Mouse (Mus musculus) heart, embryonic 14.5 days (tissue): ENCODE results near the gene Aldh1l1. TPM values are rescaled to one million over a fixed set of nuclear protein-coding genes. Genes with fewer than 3 reads are reported as not detected.
A peak's percentile ranks its signal among the peaks of the same experiment; 100 is the strongest.

Source experiments
- ATAC-seq: fragments of 200-750 bp; cut with Nextera tagmentation; 2 replicates; pipeline ENCODE4 v1.8.0; 2017; ENCODE audit warnings: low read depth, moderate TSS enrichment; ENCODE audit not compliant: insufficient number of reproducible peaks, insufficient read depth, low FRiP score
- H3K27ac ChIP-seq, 2 experiments: fragments of 200-500 bp in 1 of 2; fragments of 300-500 bp in 1 of 2; sonication (generic) in 1 of 2; replicated peaks in 1 of 2; 2 replicates each; pipeline ENCODE4 v1.5.1; 2012 to 2014; ENCODE audit warnings: low read depth in 2 of 2, low read length in 2 of 2, control low read depth in 1 of 2, mild to moderate bottlenecking in 1 of 2, mixed read lengths in 1 of 2; ENCODE audit not compliant: control insufficient read depth in 1 of 2, insufficient read depth in 1 of 2
- H3K27me3 ChIP-seq: fragments of 300-500 bp; sonication (generic); 2 replicates; pipeline ENCODE4 v1.6.1; 2014; ENCODE audit warnings: mild to moderate bottlenecking, low read length, control low read depth; ENCODE audit not compliant: control insufficient read depth, insufficient read depth
- H3K36me3 ChIP-seq: fragments of 300-500 bp; sonication (generic); 2 replicates; pipeline ENCODE4 v1.6.1; 2014; ENCODE audit warnings: mild to moderate bottlenecking, control low read depth, low read length, mixed read lengths; ENCODE audit not compliant: control insufficient read depth, insufficient read depth
- H3K4me1 ChIP-seq, 2 experiments: fragments of 200-500 bp in 1 of 2; fragments of 300-500 bp in 1 of 2; sonication (generic) in 1 of 2; 2 replicates each; pipeline ENCODE4 v1.6.1; 2012 to 2014; ENCODE audit warnings: low read length in 2 of 2, control low read depth in 1 of 2, mixed read lengths in 1 of 2; ENCODE audit not compliant: control insufficient read depth in 2 of 2, insufficient read depth in 2 of 2
- H3K4me2 ChIP-seq: fragments of 300-500 bp; sonication (generic); 2 replicates; pipeline ENCODE4 v1.6.1; 2014; ENCODE audit warnings: mild to moderate bottlenecking, low read length
- H3K4me3 ChIP-seq, 2 experiments: fragments of 200-500 bp in 1 of 2; fragments of 300-500 bp in 1 of 2; sonication (generic) in 1 of 2; 2 replicates each; pipeline ENCODE4 v1.5.1; 2012 to 2014; ENCODE audit warnings: low read length in 2 of 2, mild to moderate bottlenecking in 2 of 2, control low read depth in 1 of 2, low read depth in 1 of 2, moderate library complexity in 1 of 2; ENCODE audit not compliant: control insufficient read depth in 1 of 2, insufficient read depth in 1 of 2
- H3K9ac ChIP-seq: fragments of 300-500 bp; sonication (generic); 2 replicates; pipeline ENCODE4 v1.6.1; 2014; ENCODE audit warnings: mild to moderate bottlenecking, low read length
- H3K9me3 ChIP-seq: fragments of 300-500 bp; sonication (generic); 2 replicates; pipeline ENCODE4 v1.6.1; 2016; ENCODE audit warnings: low read length, control low read depth; ENCODE audit not compliant: control insufficient read depth
- WGBS: fragments of 180-500 bp; shearing (Covaris S2); extraction: QIAGEN DNeasy Blood & Tissue Kit; methylation state at CpG from one replicate; pipeline ENCODE4 v1.1.7; 2014; 5-methylcytosine and 5-hydroxymethylcytosine counted together
- polyA plus RNA-seq: library from polyadenylated mRNA; unstranded; fragments of >200 nt; fragmentation: Nextera tagmentation; extraction: Ambion mirVana; gene quantifications from 2 replicates; pipeline ENCODE4 v1.2.1, GENCODE M21; 2014

Aldh1l1 gene
- polyA plus RNA-seq: 0.59 and 1.1 TPM in 2 replicates

DNA sequence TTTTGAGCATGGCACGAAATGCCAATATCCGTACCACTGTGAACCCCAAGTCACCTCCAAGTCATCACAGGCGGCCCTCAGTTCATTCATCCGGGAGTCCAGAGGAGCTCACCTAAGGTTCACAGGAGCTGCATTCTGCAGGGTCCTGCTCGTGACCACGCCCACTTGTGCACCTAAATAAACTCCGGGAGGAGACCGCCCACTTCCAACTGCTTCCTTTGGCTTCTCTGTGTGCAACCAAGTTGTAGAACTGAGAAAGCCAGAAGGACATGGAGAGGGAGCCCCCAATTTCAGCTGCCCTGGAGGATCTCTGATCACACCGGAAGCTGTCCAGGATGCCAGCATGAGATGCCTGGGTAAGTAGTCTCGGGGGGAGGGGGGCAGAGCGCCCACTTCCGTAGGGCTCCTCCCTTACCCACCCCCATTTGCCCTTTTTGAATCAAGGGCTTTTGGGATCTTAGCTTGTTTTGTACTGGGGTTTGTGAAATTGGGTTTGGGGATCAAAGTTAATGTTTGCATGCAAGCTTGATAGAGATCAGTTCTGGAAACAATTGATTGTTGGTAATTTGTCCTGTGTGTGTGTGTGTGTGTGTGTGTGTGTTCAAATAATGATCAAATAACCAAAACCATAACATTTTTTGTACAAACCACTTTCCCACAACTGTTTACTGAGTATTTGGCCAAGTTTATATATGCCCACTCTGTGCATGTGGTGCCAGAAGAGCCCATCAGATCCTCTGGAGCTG is at the start of gene Aldh1l1:
TSS of gene Aldh1l1 (plus strand) at position 252 of the 746 bp plus-strand sequence.
- H3K4me3 ChIP-seq: no peak within 1 kb of the TSS
- no peaks in the 10 kb centered on the region; a peak in 1 of 4 replicates for H3K4me1 ChIP-seq
- no peak within 1 kb of the TSS for H3K27ac ChIP-seq
- no peak within 1 kb of the TSS for H3K4me2 ChIP-seq
- no peaks in the 10 kb centered on the region for H3K9me3 ChIP-seq
- no peak within 1 kb of the TSS for H3K9ac ChIP-seq
- no peaks in the 10 kb centered on the region for H3K27me3 ChIP-seq
- no peaks in the 10 kb centered on the region for H3K36me3 ChIP-seq
- WGBS: 80% methylated on average over 12 of the region's 12 CpGs
- ATAC-seq: no peak

DNA sequence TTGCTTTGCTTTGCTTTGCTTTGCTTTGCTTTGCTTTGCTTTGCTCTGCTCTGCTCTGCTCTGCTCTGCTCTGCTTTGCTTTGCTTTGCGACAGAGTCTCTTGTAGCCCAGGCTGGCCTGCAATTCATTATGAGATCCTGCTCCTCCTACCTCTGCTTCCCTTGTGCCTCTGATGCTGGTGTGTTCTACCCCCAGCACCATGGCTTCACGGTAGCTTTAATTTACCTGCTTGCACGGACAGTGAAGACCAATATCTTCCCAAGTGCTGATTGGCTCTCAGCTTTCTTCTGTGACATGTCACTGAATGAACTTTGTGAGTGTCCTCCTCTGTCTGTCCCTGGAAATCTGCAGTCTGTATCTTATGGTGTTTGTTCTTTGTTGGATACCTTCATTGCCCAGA is 49.2 kb upstream of the Aldh1l1 start:
- Histone ChIP-seq H3K4me1 (no peaks in the 10 kb centered on the region), H3K9me3 (0 out of 2 replicates have a peak, but pooled peaks cover 4% of the 10 kb centered on the region), H3K27me3 (no peaks in the 10 kb centered on the region), H3K4me2 (no peak overlapping the region), H3K27ac (no peak overlapping the region), H3K4me3 (no peak overlapping the region), H3K9ac (no peak overlapping the region), H3K36me3 (no peaks in the 10 kb centered on the region)
- ATAC-seq: no peak
- WGBS: 69% methylated on average over 3 of the region's 3 CpGs

DNA sequence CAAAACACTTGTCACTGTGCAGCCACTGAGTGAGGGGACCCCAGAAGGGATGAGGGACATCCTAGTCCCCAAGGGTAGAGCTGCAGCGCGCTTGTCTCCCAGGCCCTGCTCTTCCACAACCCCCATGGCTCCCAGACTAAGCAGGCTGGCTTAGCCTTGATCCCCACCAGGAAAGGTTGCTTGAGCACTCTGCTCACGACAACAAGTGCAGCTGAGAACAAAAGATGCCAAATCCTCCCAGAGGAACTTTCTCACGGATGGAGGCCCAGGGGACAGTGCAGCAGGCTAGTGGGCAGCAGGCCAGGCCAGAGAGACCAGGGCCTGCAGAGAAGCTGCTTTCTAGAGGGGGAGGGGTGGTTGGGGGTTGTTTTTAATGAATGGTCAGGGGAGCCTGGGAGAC is 39.3 kb upstream of the Aldh1l1 start:
- Histone ChIP-seq H3K27me3 (no peaks in the 10 kb centered on the region), H3K4me1 (no peaks in the 10 kb centered on the region), H3K36me3 (no peaks in the 10 kb centered on the region), H3K27ac (no peak overlapping the region), H3K4me2 (no peak overlapping the region), H3K4me3 (no peak overlapping the region), H3K9ac (no peak overlapping the region), H3K9me3 (no peaks in the 10 kb centered on the region)
- ATAC-seq: peak; percentile 31; the same call in 1 of the 2 replicates
- 40% methylated on average over 4 of the region's 4 CpGs for WGBS

DNA sequence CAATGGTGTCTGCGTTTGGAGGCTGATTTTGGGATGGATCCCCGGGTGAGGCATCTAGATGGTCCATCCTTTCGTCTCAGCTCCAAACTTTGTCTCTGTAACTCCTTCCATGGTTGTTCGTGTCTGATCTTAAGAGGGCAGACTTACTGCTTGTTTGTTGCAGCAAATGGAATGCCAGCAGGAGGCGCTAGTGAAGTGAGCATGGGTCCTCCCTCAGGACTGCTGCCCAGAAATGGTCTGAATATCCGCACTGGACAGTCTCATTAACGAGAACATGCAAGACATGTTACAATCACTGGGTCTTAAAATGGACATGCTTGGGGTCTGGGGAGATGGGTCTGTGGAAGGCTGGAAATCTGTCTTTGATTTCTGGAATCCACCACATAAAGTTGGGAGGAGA is 36.0 kb upstream of the Aldh1l1 start:
- H3K4me2 ChIP-seq: no peak overlapping the region
- no peak overlapping the region for H3K27ac ChIP-seq
- no peaks in the 10 kb centered on the region for H3K4me1 ChIP-seq
- 20% methylated on average over 7 of the region's 7 CpGs for WGBS
- no peak for ATAC-seq
- no peaks in the 10 kb centered on the region for H3K36me3 ChIP-seq
- H3K4me3 ChIP-seq: no peak overlapping the region
- H3K27me3 ChIP-seq: no peaks in the 10 kb centered on the region
- H3K9me3 ChIP-seq: no peaks in the 10 kb centered on the region
- no peak overlapping the region for H3K9ac ChIP-seq

DNA sequence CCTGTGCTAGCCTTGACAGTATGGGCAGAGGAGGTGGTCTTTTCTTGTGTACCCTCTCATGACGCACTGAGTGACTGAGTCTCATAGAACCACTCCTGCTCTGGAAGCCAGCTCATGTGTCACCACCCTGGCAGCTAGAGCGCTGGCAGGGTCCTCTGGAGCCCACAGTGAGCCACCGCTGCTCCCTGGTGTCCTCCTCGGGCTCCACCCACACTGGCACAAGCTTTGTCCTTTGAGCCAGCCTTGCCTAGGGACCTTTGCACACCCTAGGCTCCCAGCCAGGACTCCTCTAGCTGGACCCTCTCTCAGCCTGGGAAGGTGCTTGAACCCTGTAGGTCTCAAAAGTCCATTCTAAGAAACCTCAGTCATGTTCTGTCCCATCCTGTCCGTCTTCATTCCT is 35.5 kb upstream of the Aldh1l1 start:
- no peaks in the 10 kb centered on the region for H3K36me3 ChIP-seq
- 0 out of 2 replicates have a peak, but pooled peaks have one; percentile 22 for ATAC-seq
- 58% methylated on average over 5 of the region's 5 CpGs for WGBS
- no peaks in the 10 kb centered on the region for H3K9me3 ChIP-seq
- H3K27me3 ChIP-seq: no peaks in the 10 kb centered on the region
- no peaks in the 10 kb centered on the region for H3K4me1 ChIP-seq
- H3K4me2 ChIP-seq: no peak overlapping the region
- no peak overlapping the region for H3K27ac ChIP-seq
- H3K4me3 ChIP-seq: no peak overlapping the region
- no peak overlapping the region for H3K9ac ChIP-seq

GRCm38 (mm10) chr6:90451512-90451911 is 34.7 kb upstream of the Aldh1l1 start:
- Histone ChIP-seq H3K27ac (no peak overlapping the region), H3K9me3 (no peaks in the 10 kb centered on the region), H3K27me3 (no peaks in the 10 kb centered on the region), H3K4me3 (no peak overlapping the region), H3K36me3 (no peaks in the 10 kb centered on the region), H3K4me2 (no peak overlapping the region), H3K4me1 (no peaks in the 10 kb centered on the region), H3K9ac (no peak overlapping the region)
- 84% methylated on average over 5 of the region's 5 CpGs for WGBS
- ATAC-seq: no peak

DNA sequence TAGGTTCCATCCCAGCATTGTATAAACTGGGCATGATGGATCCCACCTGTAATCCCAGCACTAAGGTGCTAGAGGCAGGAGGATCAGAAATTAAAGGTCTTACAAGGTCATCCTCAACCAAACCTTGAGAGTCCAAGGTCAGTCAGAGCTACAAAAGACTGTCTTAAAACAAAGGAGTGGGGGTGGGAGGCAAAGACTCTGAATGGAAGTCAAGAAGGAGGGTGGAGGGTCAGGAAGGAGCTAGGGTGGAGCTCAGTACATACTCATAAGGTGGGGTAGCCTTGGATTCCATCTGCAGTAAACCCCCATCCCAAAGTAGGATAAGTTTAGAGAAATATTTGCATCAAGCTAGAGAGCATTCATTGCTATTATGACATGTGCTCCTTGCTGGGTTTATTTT is 33.6 kb upstream of the Aldh1l1 start:
- Histone ChIP-seq H3K36me3 (no peaks in the 10 kb centered on the region), H3K27ac (no peak overlapping the region), H3K9me3 (no peaks in the 10 kb centered on the region), H3K27me3 (no peaks in the 10 kb centered on the region), H3K4me3 (no peak overlapping the region), H3K4me1 (no peaks in the 10 kb centered on the region), H3K4me2 (no peak overlapping the region), H3K9ac (no peak overlapping the region)
- ATAC-seq: no peak

GRCm38 (mm10) chr6:90453751-90454150 is 32.5 kb upstream of the Aldh1l1 start:
- Histone ChIP-seq H3K4me2 (no peak overlapping the region), H3K9me3 (no peaks in the 10 kb centered on the region), H3K4me3 (no peak overlapping the region), H3K27me3 (no peaks in the 10 kb centered on the region), H3K27ac (no peak overlapping the region), H3K4me1 (no peaks in the 10 kb centered on the region), H3K36me3 (no peaks in the 10 kb centered on the region), H3K9ac (no peak overlapping the region)
- ATAC-seq: no peak
- WGBS: 87% methylated on average over 5 of the region's 5 CpGs
